Mouse (Mus musculus) heart, adult 18-20 months (tissue): ENCODE results near the gene Rars. TPM values are rescaled to one million over a fixed set of nuclear protein-coding genes. Genes with fewer than 3 reads are reported as not detected.
"Not testable (repeated sequence)": the region's sequence is repeated elsewhere in the genome, so short reads cannot be mapped to it uniquely, and the experiment has no call there.

Source experiments
- DNase-seq, 2 experiments: peaks; one replicate each; pipeline ENCODE4 v3.0.0; 2021 to 2022; ENCODE audit warnings: mixed read lengths in 1 of 2
- total RNA-seq, 2 experiments: library from RNA; stranded (reverse); gene quantifications; 2 replicates each; pipeline ENCODE4 v1.2.3; 2021

Rars gene
- total RNA-seq, 2 experiments from 2014 or later = 35.6 to 36.2 TPM

GRCm38 (mm10) chr11:35838345-35839338, 4.3 kb upstream of the Rars start:
- peak; percentile 93 to 94 for DNase-seq

GRCm38 (mm10) chr11:35837156-35838126, 3.1 kb upstream of the Rars start:
- peak in 1 of 2 experiments; percentile 21 for DNase-seq

GRCm38 (mm10) chr11:35833270-35833669, 1.0 kb downstream of the Rars start:
- no peak for DNase-seq

- no peak for DNase-seq
Observed at GRCm38 (mm10) chr11:35832139-35832538, 2.2 kb downstream of the Rars start.

GRCm38 (mm10) chr11:35827714-35828113, 6.6 kb downstream of the Rars start:
- no peak for DNase-seq

GRCm38 (mm10) chr11:35816316-35816715, 18.0 kb downstream of the Rars start:
- DNase-seq = no peak

GRCm38 (mm10) chr11:35811458-35811857, 22.8 kb downstream of the Rars start:
- no peak for DNase-seq

- no peak for DNase-seq
Observed at GRCm38 (mm10) chr11:35801332-35801731, 33.0 kb downstream of the Rars start.

GRCm38 (mm10) chr11:35798874-35799273, 35.4 kb downstream of the Rars start, which contains the start of gene Fbll1:
Gene Fbll1, minus strand, starts transcription at chr11:35798884.
- DNase-seq = peak; percentile 11 to 35

- no peak for DNase-seq
Observed at GRCm38 (mm10) chr11:35798495-35798820, 35.8 kb downstream of the Rars start.

- DNase-seq = no peak
Observed at GRCm38 (mm10) chr11:35797751-35798494, 36.4 kb downstream of the Rars start.

- DNase-seq = not testable (repeated sequence)
Observed at GRCm38 (mm10) chr11:35792800-35793199, 41.5 kb downstream of the Rars start.

GRCm38 (mm10) chr11:35788443-35788842, 45.9 kb downstream of the Rars start:
- DNase-seq = no peak

- DNase-seq = no peak
Observed at GRCm38 (mm10) chr11:35784537-35784936, 49.8 kb downstream of the Rars start.

- no peak for DNase-seq
Observed at GRCm38 (mm10) chr11:35784002-35784401, 50.3 kb downstream of the Rars start.

- DNase-seq = no peak
Observed at GRCm38 (mm10) chr11:35783038-35783437, 51.3 kb downstream of the Rars start.

GRCm38 (mm10) chr11:35782444-35782843, 51.9 kb downstream of the Rars start:
- no peak for DNase-seq

- no peak for DNase-seq
Observed at GRCm38 (mm10) chr11:35780336-35780735, 54.0 kb downstream of the Rars start.

GRCm38 (mm10) chr11:35776452-35776851, 57.9 kb downstream of the Rars start:
- no peak for DNase-seq

GRCm38 (mm10) chr11:35775606-35776005, 58.7 kb downstream of the Rars start:
- DNase-seq = no peak

GRCm38 (mm10) chr11:35770741-35771504, 63.4 kb downstream of the Rars start:
- DNase-seq = no peak
